Mouse (Mus musculus) myocyte (in vitro differentiated cells): ENCODE measurements around the gene Phkb. TPM values are rescaled to one million over a fixed set of nuclear protein-coding genes. Genes with fewer than 3 reads are reported as not detected.

Experiments used
- H3K27me3 ChIP-seq: one replicate; pipeline ENCODE4 v1.6.1; 2011; ENCODE audit not compliant: control insufficient read depth, insufficient read depth, insufficient read length
- H3K36me3 ChIP-seq: one replicate; pipeline ENCODE4 v1.6.1; 2011; ENCODE audit not compliant: control insufficient read depth, insufficient read depth
- H3K4me2 ChIP-seq: one replicate; pipeline ENCODE4 v1.6.1; 2011; ENCODE audit warnings: low read depth, control low read depth
- H3K4me3 ChIP-seq: one replicate; pipeline ENCODE4 v1.5.1; 2011; ENCODE audit warnings: mild to moderate bottlenecking, control low read depth, moderate library complexity
- H3K79me2 ChIP-seq: one replicate; pipeline ENCODE4 v1.6.1; 2011; ENCODE audit not compliant: control insufficient read depth, insufficient read depth
- H3ac ChIP-seq: one replicate; pipeline ENCODE4 v1.6.1; 2011; ENCODE audit not compliant: control insufficient read depth, insufficient read length
- CEBPB ChIP-seq: IDR thresholded peaks from 2 replicates; pipeline ENCODE4 v1.6.1; 2011; ENCODE audit warnings: mild to moderate bottlenecking, moderate library complexity; ENCODE audit not compliant: poor library complexity, insufficient read depth, severe bottlenecking
- E2F4 ChIP-seq: IDR thresholded peaks from one replicate; pipeline ENCODE4 v1.6.1; 2011; ENCODE audit warnings: mild to moderate bottlenecking, control low read depth, moderate library complexity; ENCODE audit not compliant: insufficient read depth
- MAX ChIP-seq: IDR thresholded peaks from one replicate; pipeline ENCODE4 v1.6.1; 2011; ENCODE audit warnings: low read depth, mild to moderate bottlenecking, control low read depth
- MYOD1 ChIP-seq, 3 experiments: IDR thresholded peaks; one replicate each; pipeline ENCODE4 v1.6.1; 2011; ENCODE audit warnings: control low read depth in 2 of 3, low read depth in 2 of 3, mild to moderate bottlenecking in 2 of 3, moderate library complexity in 1 of 3; ENCODE audit not compliant: insufficient read length in 2 of 3, control insufficient read depth in 1 of 3
- MYOG ChIP-seq, 3 experiments: IDR thresholded peaks; one replicate each; pipeline ENCODE4 v1.6.1; 2011; ENCODE audit warnings: control low read depth in 2 of 3, low read depth in 2 of 3, mild to moderate bottlenecking in 2 of 3; ENCODE audit not compliant: insufficient read length in 2 of 3, control insufficient read depth in 1 of 3, insufficient read depth in 1 of 3
- POLR2A ChIP-seq: IDR thresholded peaks from one replicate; pipeline ENCODE4 v1.6.1; 2011; ENCODE audit warnings: low read depth, mild to moderate bottlenecking, control low read depth, moderate library complexity; ENCODE audit not compliant: insufficient read length
- POLR2AphosphoS2 ChIP-seq: IDR thresholded peaks from one replicate; pipeline ENCODE4 v1.6.1; 2011; ENCODE audit warnings: low read depth, control low read depth; ENCODE audit not compliant: insufficient read length
- REST ChIP-seq: IDR thresholded peaks from one replicate; pipeline ENCODE4 v1.6.1; 2011; ENCODE audit warnings: mild to moderate bottlenecking, control low read depth, moderate library complexity; ENCODE audit not compliant: insufficient read depth, insufficient read length
- SRF ChIP-seq: IDR thresholded peaks from one replicate; pipeline ENCODE4 v1.6.1; 2011; ENCODE audit warnings: low read depth; ENCODE audit not compliant: control insufficient read depth, insufficient read length
- TCF12 ChIP-seq: IDR thresholded peaks from one replicate; pipeline ENCODE4 v1.6.1; 2011; ENCODE audit warnings: mild to moderate bottlenecking, control low read depth; ENCODE audit not compliant: poor library complexity, insufficient read depth, severe bottlenecking
- TCF3 ChIP-seq: IDR thresholded peaks from one replicate; pipeline ENCODE4 v1.6.1; 2011; ENCODE audit warnings: low read depth, control low read depth; ENCODE audit not compliant: insufficient read length
- USF1 ChIP-seq: IDR thresholded peaks from one replicate; pipeline ENCODE4 v1.6.1; 2011; ENCODE audit warnings: low read depth, mild to moderate bottlenecking, control low read depth, moderate library complexity
- polyA plus RNA-seq: library from polyadenylated mRNA; unstranded; fragments of >200 nt; fragmentation: generic; extraction: Trizol; gene quantifications from one replicate; pipeline ENCODE4 v1.2.1, GENCODE M21; 2012; ENCODE audit warnings: missing spikeins

Phkb gene
- polyA plus RNA-seq, 1 experiment, result 22.0 TPM

DNA sequence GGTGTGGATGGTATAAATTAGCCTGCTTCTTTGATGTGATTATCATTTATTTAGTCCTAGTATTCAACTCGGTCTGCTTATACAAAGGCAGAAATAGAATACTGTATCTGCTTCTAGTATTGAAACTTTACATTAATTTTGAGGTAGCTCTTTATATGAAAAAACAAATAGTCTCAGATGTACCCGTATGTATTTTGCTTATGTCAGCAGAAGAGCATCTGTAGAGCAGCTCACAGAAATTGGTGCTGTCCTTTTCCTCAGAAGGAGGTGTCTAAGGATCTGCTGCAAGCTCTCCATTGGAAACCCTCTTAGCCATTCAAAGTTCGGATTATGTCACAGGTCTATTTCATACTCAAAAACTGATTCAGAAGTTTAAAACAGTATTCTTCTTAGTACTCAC lies 210.1 kb downstream of the Phkb start:
- TF ChIP-seq TCF3, result no peak
- no peak for TF ChIP-seq USF1
- no peak for TF ChIP-seq REST
- TF ChIP-seq SRF, result no peak
- TF ChIP-seq CEBPB, result no peak
- TF ChIP-seq TCF12, result no peak
- no peak for TF ChIP-seq POLR2AphosphoS2
- no peak for TF ChIP-seq MAX
- no peak for TF ChIP-seq MYOG (IDR thresholded peaks at IDR 0.05; ENCODE audit: control insufficient read depth in 1 of 3, insufficient read depth in 1 of 3, insufficient read length in 2 of 3, low read depth in 2 of 3)
- no peak for TF ChIP-seq MYOD1 (IDR thresholded peaks at IDR 0.05; ENCODE audit: control insufficient read depth in 1 of 3, insufficient read length in 2 of 3, low read depth in 2 of 3)
- TF ChIP-seq E2F4, result no peak
- no peak for TF ChIP-seq POLR2A
- no peak overlapping the region for H3K4me3 ChIP-seq
- no peak overlapping the region for H3ac ChIP-seq
- no peak overlapping the region for H3K4me2 ChIP-seq
- no peaks in the 10 kb centered on the region for H3K79me2 ChIP-seq
- peaks cover 5% of the 10 kb centered on the region for H3K36me3 ChIP-seq
- H3K27me3 ChIP-seq, result no peaks in the 10 kb centered on the region

DNA sequence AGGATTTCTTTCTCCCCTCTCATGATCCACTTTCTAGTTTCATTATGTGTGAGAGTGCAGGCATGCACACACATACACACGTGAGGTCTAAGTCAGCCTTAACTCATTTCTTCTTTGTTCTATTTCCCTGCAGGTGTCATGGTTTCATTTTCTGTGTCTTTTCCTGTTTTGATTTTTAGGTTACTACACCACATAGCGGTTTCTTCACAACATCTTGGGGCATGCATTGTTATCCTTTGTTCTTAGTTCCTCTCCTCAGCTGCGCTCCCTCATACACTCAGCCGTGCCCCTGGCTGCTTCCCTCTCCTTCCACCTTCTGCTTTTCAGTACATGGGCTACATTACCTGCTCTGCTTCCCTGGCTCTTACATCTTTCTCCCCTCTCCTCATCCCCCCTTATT lies 211.2 kb downstream of the Phkb start:
- no peak overlapping the region for H3ac ChIP-seq
- TF ChIP-seq USF1, result no peak
- no peak for TF ChIP-seq MYOD1 (IDR thresholded peaks at IDR 0.05; ENCODE audit: control insufficient read depth in 1 of 3, insufficient read length in 2 of 3, low read depth in 2 of 3)
- TF ChIP-seq TCF12, result no peak
- no peak for TF ChIP-seq POLR2A
- TF ChIP-seq SRF, result no peak
- TF ChIP-seq POLR2AphosphoS2, result no peak
- TF ChIP-seq TCF3, result no peak
- TF ChIP-seq MAX, result no peak
- TF ChIP-seq CEBPB, result no peak
- no peak for TF ChIP-seq REST

DNA sequence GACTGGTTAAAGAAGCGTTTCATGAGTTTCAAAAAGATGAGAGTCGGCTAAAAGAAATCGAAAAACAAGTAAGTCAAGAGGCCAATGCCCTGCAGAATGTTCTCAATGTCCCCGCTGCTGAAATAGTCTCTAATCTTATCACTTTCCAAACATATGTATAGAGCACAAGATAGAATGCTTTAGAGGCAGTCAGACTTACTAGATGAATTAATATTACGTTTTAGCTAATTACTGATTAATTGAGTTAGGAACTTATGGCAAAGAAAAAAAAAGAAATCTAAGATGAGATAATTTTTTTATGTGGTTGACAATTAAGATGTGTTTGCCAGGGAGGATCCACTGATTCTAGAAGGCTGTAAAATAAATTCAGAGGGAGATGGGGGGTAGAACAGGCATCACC lies 217.9 kb downstream of the Phkb start:
- Histone ChIP-seq H3K36me3 (peaks cover 45% of the 10 kb centered on the region), H3K4me2 (no peak overlapping the region), H3ac (no peak overlapping the region), H3K79me2 (no peaks in the 10 kb centered on the region), H3K4me3 (no peak overlapping the region), H3K27me3 (no peaks in the 10 kb centered on the region)
- no peak for TF ChIP-seq MYOD1 (IDR thresholded peaks at IDR 0.05; ENCODE audit: control insufficient read depth in 1 of 3, insufficient read length in 2 of 3, low read depth in 2 of 3)
- TF ChIP-seq POLR2AphosphoS2, result no peak
- TF ChIP-seq USF1, result no peak
- no peak for TF ChIP-seq E2F4
- no peak for TF ChIP-seq REST
- no peak for TF ChIP-seq SRF
- no peak for TF ChIP-seq POLR2A
- no peak for TF ChIP-seq MAX
- TF ChIP-seq TCF3, result no peak
- TF ChIP-seq CEBPB, result no peak
- TF ChIP-seq MYOG (IDR thresholded peaks at IDR 0.05; ENCODE audit: control insufficient read depth in 1 of 3, insufficient read depth in 1 of 3, insufficient read length in 2 of 3, low read depth in 2 of 3), result no peak
- TF ChIP-seq TCF12, result no peak

More for the DNA sequence above, 211.2 kb downstream of the Phkb start:
- no peak overlapping the region for H3K4me3 ChIP-seq
- no peak overlapping the region for H3K4me2 ChIP-seq
- no peaks in the 10 kb centered on the region for H3K79me2 ChIP-seq
- no peaks in the 10 kb centered on the region for H3K27me3 ChIP-seq
- H3K36me3 ChIP-seq, result peaks cover 14% of the 10 kb centered on the region

DNA sequence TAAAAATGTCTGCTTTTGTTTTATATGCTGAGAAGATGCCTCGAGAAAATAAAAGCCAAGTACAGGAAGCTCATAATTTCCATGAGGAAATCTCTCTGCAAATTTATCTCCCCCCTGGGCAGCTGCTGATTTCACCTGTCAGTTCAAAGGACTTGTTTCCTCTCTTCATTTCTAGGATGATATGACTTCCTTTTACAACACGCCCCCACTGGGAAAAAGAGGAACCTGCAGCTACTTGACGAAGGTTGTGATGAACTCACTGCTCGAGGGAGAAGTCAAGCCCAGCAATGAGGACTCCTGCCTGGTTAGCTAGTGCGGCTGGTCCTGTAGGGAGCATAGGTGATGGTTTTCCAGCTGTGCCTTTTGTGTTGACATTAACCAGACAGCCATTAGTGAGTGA lies 218.4 kb downstream of the Phkb start:
- H3ac ChIP-seq, result no peak overlapping the region
- TF ChIP-seq MAX (no peak), TCF3 (no peak), POLR2A (no peak), TCF12 (no peak), POLR2AphosphoS2 (no peak), MYOD1 (IDR thresholded peaks at IDR 0.05; ENCODE audit: control insufficient read depth in 1 of 3, insufficient read length in 2 of 3, low read depth in 2 of 3) (no peak), CEBPB (no peak), MYOG (IDR thresholded peaks at IDR 0.05; ENCODE audit: control insufficient read depth in 1 of 3, insufficient read depth in 1 of 3, insufficient read length in 2 of 3, low read depth in 2 of 3) (no peak), USF1 (no peak)
- peaks cover 47% of the 10 kb centered on the region for H3K36me3 ChIP-seq

DNA sequence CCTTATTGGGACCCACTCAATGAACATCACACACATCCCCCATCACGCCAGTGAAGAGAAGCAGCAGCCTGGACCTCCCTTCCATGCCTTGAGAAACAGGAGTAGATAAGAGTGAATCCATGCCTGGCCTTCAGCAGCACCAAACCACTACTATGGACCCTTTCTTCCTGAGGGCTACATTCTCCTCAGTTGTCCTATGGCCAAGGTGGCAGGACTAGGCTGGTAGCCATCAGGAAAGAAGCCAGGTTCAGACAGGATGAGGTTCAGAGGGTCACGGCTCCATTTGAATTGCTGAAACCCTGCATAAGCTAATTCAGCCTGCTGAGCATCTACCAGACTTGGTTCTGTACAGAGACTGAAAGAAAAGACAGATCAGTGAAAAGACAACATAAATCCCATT lies 222.7 kb downstream of the Phkb start:
- Histone ChIP-seq H3ac (no peak overlapping the region), H3K4me2 (no peak overlapping the region), H3K79me2 (no peaks in the 10 kb centered on the region), H3K36me3 (peaks cover 19% of the 10 kb centered on the region), H3K27me3 (no peaks in the 10 kb centered on the region), H3K4me3 (no peak overlapping the region)
- TF ChIP-seq E2F4, result no peak
- no peak for TF ChIP-seq MAX
- no peak for TF ChIP-seq USF1
- TF ChIP-seq CEBPB, result no peak
- TF ChIP-seq SRF, result no peak
- TF ChIP-seq TCF3, result no peak
- no peak for TF ChIP-seq TCF12
- TF ChIP-seq REST, result no peak
- TF ChIP-seq POLR2AphosphoS2, result no peak
- no peak for TF ChIP-seq POLR2A
- TF ChIP-seq MYOD1 (IDR thresholded peaks at IDR 0.05; ENCODE audit: control insufficient read depth in 1 of 3, insufficient read length in 2 of 3, low read depth in 2 of 3), result no peak
- TF ChIP-seq MYOG (IDR thresholded peaks at IDR 0.05; ENCODE audit: control insufficient read depth in 1 of 3, insufficient read depth in 1 of 3, insufficient read length in 2 of 3, low read depth in 2 of 3), result no peak

More for the DNA sequence above, 218.4 kb downstream of the Phkb start:
- no peak overlapping the region for H3K4me2 ChIP-seq
- H3K27me3 ChIP-seq, result no peaks in the 10 kb centered on the region
- H3K4me3 ChIP-seq, result no peak overlapping the region
- H3K79me2 ChIP-seq, result no peaks in the 10 kb centered on the region
